Mouse (Mus musculus): ENCODE measurements at regions not wholly inside any gene's neighbourhood (a gene's known extent, or its start where the extent isn't known, plus 50 kb on each side); places are given as distances from the start of the nearest gene placed in this dataset.

DNA sequence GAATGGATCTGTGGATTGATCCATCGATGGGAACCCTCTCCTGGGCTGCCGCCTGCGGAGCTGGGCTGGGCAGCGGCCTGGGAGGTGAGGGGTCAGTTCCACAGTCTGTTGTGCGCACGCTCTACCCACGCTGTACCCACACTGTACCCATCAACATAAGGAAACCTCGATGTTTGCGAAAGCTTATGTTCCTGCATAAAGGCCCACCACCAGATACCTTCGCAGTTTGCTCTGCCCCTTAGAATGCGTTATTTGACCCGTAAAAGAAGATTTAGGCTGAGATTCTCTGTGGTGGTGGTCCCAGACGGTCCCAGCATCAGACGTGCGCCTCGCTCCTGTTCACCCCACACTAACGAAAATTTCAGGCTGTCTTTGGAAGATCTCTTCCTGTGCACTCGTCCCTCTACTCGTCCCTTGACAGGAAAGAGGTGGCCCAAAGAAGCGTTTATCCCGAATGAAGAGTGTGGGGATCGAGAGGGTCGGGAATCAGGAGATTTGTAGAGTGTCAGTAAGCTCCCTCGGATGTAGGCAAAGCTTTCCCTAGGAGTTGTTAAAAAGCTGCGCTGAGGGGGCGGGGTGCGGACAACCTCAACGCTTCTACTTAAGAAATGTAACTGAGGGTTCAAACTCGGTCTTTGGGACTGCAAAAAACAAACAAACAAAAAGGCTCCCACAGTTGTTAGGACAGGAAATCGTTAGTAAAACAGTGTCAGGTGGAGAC lies 123.9 kb downstream of the Tmem161b start:
- no peak for TF ChIP-seq CTCF (IDR thresholded peaks at IDR 0.05; ENCODE audit: low read depth, low read length)
- TF ChIP-seq POLR2A (IDR thresholded peaks at IDR 0.05; ENCODE audit: borderline replicate concordance, low read depth, low read length) = no peak
